Mouse (Mus musculus): ENCODE measurements around the gene Rxra. TPM values are rescaled to one million over a fixed set of nuclear protein-coding genes. Genes with fewer than 3 reads are reported as not detected.

The Rxra gene
- polyA plus RNA-seq, 1 experiment from 2014 or later: 41.3 TPM

- H3K4me3 ChIP-seq (ENCODE audit: inconsistent target): no peak overlapping the region
- no peaks in the 10 kb centered on the region for H3K36me3 ChIP-seq (ENCODE audit: inconsistent target)
- WGBS (ENCODE audit: missing documents): 90% methylated on average over 7 of the region's 7 CpGs
- H3K79me2 ChIP-seq (ENCODE audit: inconsistent target): no peaks in the 10 kb centered on the region
- no peak overlapping the region for H3K27ac ChIP-seq
Observed at GRCm38 (mm10) chr2:27780162-27780561, 103.9 kb downstream of the Rxra start.

DNA sequence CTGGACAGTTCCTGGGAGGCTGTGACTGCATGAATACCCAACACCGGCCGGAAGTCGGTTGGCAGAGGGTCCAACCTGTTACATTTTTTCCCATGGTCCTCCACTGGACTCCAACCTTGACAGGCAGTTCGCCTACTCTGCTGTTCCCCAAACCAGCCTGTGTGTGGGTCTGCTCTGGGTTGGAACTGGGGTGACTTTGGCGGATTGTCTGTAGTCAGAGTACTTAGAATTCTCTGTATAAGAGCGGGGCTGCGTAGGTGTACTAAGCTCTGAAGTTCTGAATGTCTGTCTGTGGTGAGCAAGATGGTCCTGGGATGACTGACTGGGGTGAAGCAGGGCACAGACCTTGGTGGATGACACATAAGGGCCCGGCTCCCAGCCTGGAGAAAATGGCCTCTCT is 109.1 kb downstream of the Rxra start:
- H3K79me2 ChIP-seq (ENCODE audit: inconsistent target): no peaks in the 10 kb centered on the region
- H3K4me3 ChIP-seq (ENCODE audit: inconsistent target): no peak overlapping the region
- H3K27ac ChIP-seq: no peak overlapping the region
- no peaks in the 10 kb centered on the region for H3K36me3 ChIP-seq (ENCODE audit: inconsistent target)
- 95% methylated on average over 8 of the region's 8 CpGs for WGBS (ENCODE audit: missing documents)

- H3K79me2 ChIP-seq (ENCODE audit: inconsistent target): no peaks in the 10 kb centered on the region
- no peak overlapping the region for H3K27ac ChIP-seq
- 88% methylated on average over 6 of the region's 6 CpGs for WGBS (ENCODE audit: missing documents)
- H3K4me3 ChIP-seq (ENCODE audit: inconsistent target): no peak overlapping the region
- H3K36me3 ChIP-seq (ENCODE audit: inconsistent target): no peaks in the 10 kb centered on the region
Observed at GRCm38 (mm10) chr2:27785973-27786417, 109.8 kb downstream of the Rxra start.

GRCm38 (mm10) chr2:27791571-27791970 is 115.3 kb downstream of the Rxra start:
- 81% methylated on average over 4 of the region's 4 CpGs for WGBS (ENCODE audit: missing documents)

DNA sequence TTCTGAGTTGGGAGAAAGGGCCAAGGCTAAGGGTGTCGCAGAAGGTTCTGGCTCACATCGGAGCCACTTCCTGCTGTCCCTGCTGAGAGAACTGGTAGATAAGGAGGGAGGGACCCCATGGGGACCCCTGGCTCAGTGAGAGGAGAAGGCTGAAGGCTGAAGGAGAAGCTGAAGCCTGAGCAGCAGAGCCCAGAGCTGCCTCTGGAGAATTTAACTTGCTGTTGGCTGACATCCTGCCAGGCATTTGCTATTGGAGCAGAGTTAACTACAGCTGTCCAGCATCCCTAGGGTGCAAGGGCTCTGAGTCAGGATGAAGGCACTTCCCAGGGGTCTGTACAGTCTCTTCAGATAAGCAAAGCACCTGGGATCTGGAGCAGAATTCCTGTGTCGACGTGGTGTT is 122.8 kb downstream of the Rxra start:
- 79% methylated on average over 3 of the region's 4 CpGs for WGBS (ENCODE audit: missing documents)

More at GRCm38 (mm10) chr2:27791571-27791970, 115.3 kb downstream of the Rxra start:
- Histone ChIP-seq H3K27ac (no peak overlapping the region), H3K4me3 (ENCODE audit: inconsistent target) (no peak overlapping the region), H3K79me2 (ENCODE audit: inconsistent target) (no peaks in the 10 kb centered on the region), H3K36me3 (ENCODE audit: inconsistent target) (no peaks in the 10 kb centered on the region)

DNA sequence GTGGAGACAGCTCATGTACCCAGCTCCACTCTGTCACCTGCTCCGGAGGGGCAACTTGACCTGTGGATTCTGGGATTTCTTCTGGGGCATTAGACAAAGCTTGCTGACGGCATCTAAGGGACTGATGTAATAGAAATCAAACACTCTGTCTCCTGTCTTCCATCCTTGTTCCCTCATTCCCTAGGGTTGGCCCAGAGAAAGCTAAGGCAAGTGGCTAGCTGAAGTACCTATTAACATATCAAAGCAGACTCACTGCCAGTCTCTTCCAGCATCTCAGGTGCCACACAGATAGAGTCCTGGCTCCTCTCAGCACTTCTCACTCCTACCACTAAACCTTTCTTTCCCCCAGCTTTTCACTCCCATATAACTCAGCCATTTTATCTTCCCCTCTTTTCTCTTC is 124.8 kb downstream of the Rxra start:
- H3K27ac ChIP-seq: no peak overlapping the region
- H3K36me3 ChIP-seq (ENCODE audit: inconsistent target): no peaks in the 10 kb centered on the region
- no peak overlapping the region for H3K4me3 ChIP-seq (ENCODE audit: inconsistent target)
- H3K79me2 ChIP-seq (ENCODE audit: inconsistent target): no peaks in the 10 kb centered on the region
- 94% methylated on average over 2 of the region's 2 CpGs for WGBS (ENCODE audit: missing documents)

More for the DNA sequence above, 122.8 kb downstream of the Rxra start:
- Histone ChIP-seq H3K27ac (no peak overlapping the region), H3K4me3 (ENCODE audit: inconsistent target) (no peak overlapping the region), H3K36me3 (ENCODE audit: inconsistent target) (no peaks in the 10 kb centered on the region), H3K79me2 (ENCODE audit: inconsistent target) (no peaks in the 10 kb centered on the region)

- Histone ChIP-seq H3K36me3 (ENCODE audit: inconsistent target) (no peaks in the 10 kb centered on the region), H3K4me3 (ENCODE audit: inconsistent target) (no peak overlapping the region), H3K27ac (no peak overlapping the region), H3K79me2 (ENCODE audit: inconsistent target) (no peaks in the 10 kb centered on the region)
- WGBS (ENCODE audit: missing documents): 59% methylated on average over 9 of the region's 9 CpGs
Observed at GRCm38 (mm10) chr2:27802493-27802892, 126.3 kb downstream of the Rxra start.

DNA sequence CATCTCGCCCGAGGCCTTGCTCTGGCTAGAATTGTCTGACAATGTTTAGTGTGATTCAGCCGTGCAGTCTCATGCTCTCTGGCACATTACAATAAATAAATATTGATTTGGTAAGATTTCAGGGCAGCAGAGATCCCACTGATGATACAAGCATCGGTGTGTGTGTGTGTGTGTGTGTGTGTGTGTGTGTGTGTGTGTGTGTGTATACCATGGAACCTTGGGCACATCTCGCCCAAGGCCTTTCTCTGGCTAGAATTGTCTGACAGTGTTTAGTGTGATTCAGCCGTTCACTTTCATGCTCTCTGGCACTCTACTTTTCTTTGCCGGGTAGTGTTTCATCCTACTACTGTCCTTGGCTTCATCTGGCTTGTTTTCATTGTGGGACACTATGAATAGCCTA is 130.5 kb downstream of the Rxra start:
- WGBS (ENCODE audit: missing documents): 94% methylated on average over 6 of the region's 7 CpGs
- no peak overlapping the region for H3K4me3 ChIP-seq (ENCODE audit: inconsistent target)
- H3K27ac ChIP-seq: no peak overlapping the region

GRCm38 (mm10) chr2:27807684-27808083 is 131.4 kb downstream of the Rxra start:
- 94% methylated on average over 2 of the region's 3 CpGs for WGBS (ENCODE audit: missing documents)
- H3K4me3 ChIP-seq (ENCODE audit: inconsistent target): no peak overlapping the region
- no peaks in the 10 kb centered on the region for H3K79me2 ChIP-seq (ENCODE audit: inconsistent target)
- no peaks in the 10 kb centered on the region for H3K36me3 ChIP-seq (ENCODE audit: inconsistent target)
- no peak overlapping the region for H3K27ac ChIP-seq

More for the DNA sequence above, 130.5 kb downstream of the Rxra start:
- H3K36me3 ChIP-seq (ENCODE audit: inconsistent target): no peaks in the 10 kb centered on the region
- H3K79me2 ChIP-seq (ENCODE audit: inconsistent target): no peaks in the 10 kb centered on the region

DNA sequence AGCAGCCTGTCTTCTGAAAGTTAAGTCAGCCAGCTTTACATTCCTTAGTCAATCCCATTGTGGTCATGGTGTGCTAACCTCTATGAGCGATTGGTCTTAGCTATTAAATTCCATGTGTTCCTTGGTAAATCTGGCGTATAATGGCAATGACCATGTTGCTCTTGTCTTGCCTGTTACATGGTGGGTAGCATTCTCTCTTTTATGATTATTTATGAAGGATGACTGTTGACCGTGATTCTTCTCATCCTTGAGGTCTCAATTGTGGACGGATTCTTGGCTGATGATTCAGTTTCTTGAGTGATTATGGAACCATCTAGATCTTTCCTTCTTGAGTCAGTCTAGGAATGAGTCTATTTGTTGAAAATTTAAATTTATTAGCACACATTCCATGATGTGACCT is 133.7 kb downstream of the Rxra start:
- no peak overlapping the region for H3K27ac ChIP-seq
- no peaks in the 10 kb centered on the region for H3K36me3 ChIP-seq (ENCODE audit: inconsistent target)
- WGBS (ENCODE audit: missing documents): 96% methylated on average over 4 of the region's 4 CpGs
- no peaks in the 10 kb centered on the region for H3K79me2 ChIP-seq (ENCODE audit: inconsistent target)
- no peak overlapping the region for H3K4me3 ChIP-seq (ENCODE audit: inconsistent target)

Other genes starting within 250 kb of the Rxra start
- 18.3 to 31.2 TPM (median 24.0 TPM) in 3 replicates for gene Vav2, start 249.4 kb upstream of the Rxra start, polyA plus RNA-seq (2018)
- gene Brd3os, start 234.1 kb upstream of the Rxra start, polyA plus RNA-seq (2018): 0.59 to 1.1 TPM (median 0.90 TPM) in 3 replicates
- 15.0 to 33.6 TPM (median 15.3 TPM) in 3 replicates for gene Brd3, start 168.8 kb upstream of the Rxra start, polyA plus RNA-seq (2018)
- 23.8 to 53.3 TPM (median 24.9 TPM) in 3 replicates for gene Wdr5, start 161.3 kb upstream of the Rxra start, polyA plus RNA-seq (2018)
- 0.03 to 0.09 TPM in 2 of 3 replicates, not detected in the other for gene Col5a1, start 210.0 kb downstream of the Rxra start, polyA plus RNA-seq (2018)

All from macrophage (primary cell).